Mouse (Mus musculus): ENCODE results near the gene Lekr1.

GRCm38 (mm10) chr3:65836435-65836834, 170.4 kb downstream of the Lekr1 start:
- no peak for TF ChIP-seq ZNF384 (IDR thresholded peaks at IDR 0.05; ENCODE audit: low read depth, low read length)
- TF ChIP-seq CTCF (IDR thresholded peaks at IDR 0.05 in 2 of 3, conservative IDR thresholded peaks at IDR 0.05 in 1 of 3; ENCODE audit: control insufficient read depth in 1 of 3, insufficient read depth in 1 of 3, low read depth in 2 of 3, low read length in 3 of 3, poor library complexity in 1 of 3, severe bottlenecking in 1 of 3): no peak

Data from MEL (cell line).